Mouse (Mus musculus) testis, adult 2 months (tissue): ENCODE data around the gene Pdcl2.

Experiments
- CTCF ChIP-seq: fragments of 200-500 bp; IDR thresholded peaks from 2 replicates; pipeline ENCODE4 v1.5.1; 2012; ENCODE audit warnings: low read depth, mild to moderate bottlenecking, inconsistent platforms, low read length, moderate library complexity; ENCODE audit not compliant: control insufficient read depth, insufficient read depth, insufficient replicate concordance
- POLR2A ChIP-seq: fragments of 200-500 bp; IDR thresholded peaks from 2 replicates; pipeline ENCODE4 v1.6.1; 2012; ENCODE audit warnings: low read depth, mild to moderate bottlenecking, inconsistent platforms, low read length, moderate library complexity; ENCODE audit not compliant: control insufficient read depth

- TF ChIP-seq CTCF (no peak), POLR2A (no peak)
These were observed 24.7 kb downstream of the Pdcl2 start for GRCm38 (mm10) chr5:76306261-76306660.
